Comparison of ENCODE assay signal across 13 mouse cellular contexts in genomic region chr15:91371859-91372394, GRCm38 (mm10).
DNase-seq lines count a peak whose midpoint lies in the region; ATAC-seq lines count a peak whose summit lies in the region.
"Had no signal": no experiment of that assay in that cellular context is flagged by ENCODE, and none has a peak within 500 bp of the region (broad histone marks: within the 10 kb centered on the region; RNA-seq: fewer than 3 reads in every experiment).

No protein-coding gene starts in this region.

- peak overlapping the region; percentile 86; the same call in 1 of the 2 replicates for H3K27ac ChIP-seq in hindbrain, embryonic 13.5 days
- no peak overlapping the region for H3K27ac ChIP-seq in hindbrain, embryonic 11.5 days (ENCODE audit: low read depth, low read length)
- H3K27ac ChIP-seq in embryonic facial prominence, embryonic 14.5 days (replicated peaks; ENCODE audit: low read depth, low read length) = no peak overlapping the region
- peak overlapping the region; percentile 73; the same call in 1 of the 2 replicates for H3K27ac ChIP-seq in hindbrain, embryonic 15.5 days (replicated peaks)
- H3K27ac ChIP-seq: liver, embryonic 13.5 days; midbrain, embryonic 12.5 days had no signal

- no peaks in the 10 kb centered on the region for H3K27me3 ChIP-seq in hindbrain, embryonic 13.5 days
- no peaks in the 10 kb centered on the region for H3K27me3 ChIP-seq in hindbrain, embryonic 11.5 days (ENCODE audit: control insufficient read depth, insufficient read depth, low read length)
- no peaks in the 10 kb centered on the region for H3K27me3 ChIP-seq in embryonic facial prominence, embryonic 14.5 days (replicated peaks; ENCODE audit: control insufficient read depth, insufficient read depth, low read length)
- no peaks in the 10 kb centered on the region for H3K27me3 ChIP-seq in hindbrain, embryonic 15.5 days
- H3K27me3 ChIP-seq: liver, embryonic 13.5 days; midbrain, embryonic 12.5 days had no signal

- no peak overlapping the region for H3K9ac ChIP-seq in hindbrain, embryonic 13.5 days
- no peak overlapping the region for H3K9ac ChIP-seq in hindbrain, embryonic 11.5 days (ENCODE audit: low read depth, low read length)
- H3K9ac ChIP-seq in embryonic facial prominence, embryonic 14.5 days (ENCODE audit: low read depth, low read length) = no peak overlapping the region
- H3K9ac ChIP-seq in hindbrain, embryonic 15.5 days = no peak overlapping the region
- H3K9ac ChIP-seq: liver, embryonic 13.5 days; midbrain, embryonic 12.5 days had no signal

- peak; percentile 65; the same call in 1 of the 2 replicates for ATAC-seq in hindbrain, embryonic 13.5 days (ENCODE audit: low FRiP score)
- ATAC-seq in hindbrain, embryonic 11.5 days (ENCODE audit: low FRiP score) = no peak
- ATAC-seq in embryonic facial prominence, embryonic 14.5 days (ENCODE audit: low read depth) = peak; percentile 76; the same call in 1 of the 2 replicates
- peak; percentile 55; the same call in 1 of the 2 replicates for ATAC-seq in hindbrain, embryonic 15.5 days (ENCODE audit: low FRiP score, low read depth)

- H3K36me3 ChIP-seq in hindbrain, embryonic 13.5 days = no peaks in the 10 kb centered on the region
- H3K36me3 ChIP-seq in hindbrain, embryonic 11.5 days (ENCODE audit: control insufficient read depth, insufficient read depth, low read length) = no peaks in the 10 kb centered on the region
- no peaks in the 10 kb centered on the region for H3K36me3 ChIP-seq in embryonic facial prominence, embryonic 14.5 days (ENCODE audit: control insufficient read depth, insufficient read depth, low read length)
- no peaks in the 10 kb centered on the region for H3K36me3 ChIP-seq in hindbrain, embryonic 15.5 days
- H3K36me3 ChIP-seq: liver, embryonic 13.5 days; midbrain, embryonic 12.5 days had no signal

- DNase-seq in hindbrain, embryonic 11.5 days (ENCODE audit: low spot score) = no peak
- peak; percentile 21 for DNase-seq in left cerebral cortex, postnatal 4 days
- no peak for DNase-seq in left cerebral cortex, adult 11 months (ENCODE audit: low spot score)
- peak; percentile 82 for DNase-seq in embryonic facial prominence, embryonic 14.5 days (ENCODE audit: low spot score)
- no peak for DNase-seq in heart, adult 18-20 months
- no peak for DNase-seq in heart, postnatal 36 days
- DNase-seq: adrenal gland, postnatal 36 days; cerebellum, adult 9-10 months; liver, embryonic 13.5 days; right cerebral cortex, postnatal 4 days had no signal

- 58% methylated on average over 7 of the region's 7 CpGs for WGBS in hindbrain, embryonic 13.5 days
- WGBS in hindbrain, embryonic 11.5 days = 72% methylated on average over 7 of the region's 7 CpGs
- WGBS in embryonic facial prominence, embryonic 14.5 days = 34% methylated on average over 7 of the region's 7 CpGs
- WGBS in hindbrain, embryonic 15.5 days = 47% methylated on average over 7 of the region's 7 CpGs

- no peak overlapping the region for H3K4me2 ChIP-seq in hindbrain, embryonic 13.5 days
- no peak overlapping the region for H3K4me2 ChIP-seq in hindbrain, embryonic 11.5 days (replicated peaks; ENCODE audit: low read depth, low read length)
- H3K4me2 ChIP-seq in embryonic facial prominence, embryonic 14.5 days (ENCODE audit: low read depth, low read length) = no peak overlapping the region
- no peak overlapping the region for H3K4me2 ChIP-seq in hindbrain, embryonic 15.5 days
- H3K4me2 ChIP-seq: liver, embryonic 13.5 days; midbrain, embryonic 12.5 days had no signal

- no peak overlapping the region for H3K4me3 ChIP-seq in hindbrain, embryonic 13.5 days
- no peak overlapping the region for H3K4me3 ChIP-seq in hindbrain, embryonic 11.5 days (ENCODE audit: low read depth, low read length)
- no peak overlapping the region for H3K4me3 ChIP-seq in embryonic facial prominence, embryonic 14.5 days (ENCODE audit: low read depth, low read length)
- no peak overlapping the region for H3K4me3 ChIP-seq in hindbrain, embryonic 15.5 days
- H3K4me3 ChIP-seq: liver, embryonic 13.5 days; midbrain, embryonic 12.5 days had no signal

- H3K4me1 ChIP-seq in hindbrain, embryonic 13.5 days (replicated peaks) = peaks cover 45% of the 10 kb centered on the region
- no peaks in the 10 kb centered on the region for H3K4me1 ChIP-seq in hindbrain, embryonic 11.5 days (replicated peaks; ENCODE audit: control insufficient read depth, insufficient read depth, low read length)
- peaks cover 21% of the 10 kb centered on the region for H3K4me1 ChIP-seq in embryonic facial prominence, embryonic 14.5 days (ENCODE audit: control insufficient read depth, insufficient read depth, low read length)
- H3K4me1 ChIP-seq in hindbrain, embryonic 15.5 days (replicated peaks) = peaks cover 36% of the 10 kb centered on the region
- H3K4me1 ChIP-seq: liver, embryonic 13.5 days had no signal

- intact Hi-C loops in left cerebral cortex, postnatal 4 days (cut with DNase I) = no loop called here
- intact Hi-C loops in heart, postnatal 36 days (cut with DNase I) = no loop called here

- no peaks in the 10 kb centered on the region for H3K9me3 ChIP-seq in hindbrain, embryonic 13.5 days
- no peaks in the 10 kb centered on the region for H3K9me3 ChIP-seq in hindbrain, embryonic 11.5 days (ENCODE audit: control insufficient read depth, low read length)
- no peaks in the 10 kb centered on the region for H3K9me3 ChIP-seq in embryonic facial prominence, embryonic 14.5 days (ENCODE audit: control insufficient read depth, low read length)
- no peaks in the 10 kb centered on the region for H3K9me3 ChIP-seq in hindbrain, embryonic 15.5 days
- H3K9me3 ChIP-seq: midbrain, embryonic 12.5 days had no signal

Comparison
In these comparisons a context has a peak if more than half of its experiments do, and no peak if none do; other contexts are left out.
1. H3K27ac ChIP-seq: peak in hindbrain, embryonic 13.5 days (single experiment) and hindbrain, embryonic 15.5 days (single experiment); none in hindbrain, embryonic 11.5 days (single experiment) and embryonic facial prominence, embryonic 14.5 days (single experiment).
2. DNase-seq: peak in left cerebral cortex, postnatal 4 days (single experiment) and embryonic facial prominence, embryonic 14.5 days (single experiment); none in hindbrain, embryonic 11.5 days (single experiment), left cerebral cortex, adult 11 months (single experiment), heart, adult 18-20 months (0 of 2) and heart, postnatal 36 days (0 of 2).